Mouse (Mus musculus): ENCODE results near the gene Prune2. TPM values are rescaled to one million over a fixed set of nuclear protein-coding genes. Genes with fewer than 3 reads are reported as not detected.

Prune2 gene
- polyA plus RNA-seq, 1 experiment from 2014 or later, result 1.1 TPM

GRCm38 (mm10) chr19:16955231-16955612 lies 696 bp upstream of the Prune2 start:
- ATAC-seq (ENCODE audit: low read depth), result peak; percentile 6; the same call in 1 of the 2 replicates
- H3K27ac ChIP-seq (ENCODE audit: low read length), result no peak overlapping the region
- no peaks in the 10 kb centered on the region for H3K36me3 ChIP-seq (ENCODE audit: control insufficient read depth, insufficient read depth, low read length)
- WGBS, result 31% methylated on average over 9 of the region's 9 CpGs
- H3K4me3 ChIP-seq (ENCODE audit: low read length), result no peak overlapping the region
- no peaks in the 10 kb centered on the region for H3K27me3 ChIP-seq (ENCODE audit: control insufficient read depth, insufficient read depth, low read depth, low read length)
- peaks cover 12% of the 10 kb centered on the region for H3K4me1 ChIP-seq (replicated peaks; ENCODE audit: control insufficient read depth, insufficient read depth, low read length)
- peak overlapping the region; percentile 77; the same call in 1 of the 2 replicates for H3K4me2 ChIP-seq (ENCODE audit: low read depth, low read length)
- H3K9me3 ChIP-seq (ENCODE audit: control insufficient read depth, low read length), result no peaks in the 10 kb centered on the region
- no peak overlapping the region for H3K9ac ChIP-seq (ENCODE audit: low read length)

- Histone ChIP-seq H3K9ac (ENCODE audit: low read length) (peak overlapping the region; percentile 30), H3K27me3 (ENCODE audit: control insufficient read depth, insufficient read depth, low read depth, low read length) (no peaks in the 10 kb centered on the region), H3K4me3 (ENCODE audit: low read length) (peak overlapping the region; percentile 44), H3K4me1 (replicated peaks; ENCODE audit: control insufficient read depth, insufficient read depth, low read length) (peaks cover 12% of the 10 kb centered on the region), H3K4me2 (ENCODE audit: low read depth, low read length) (peak overlapping the region; percentile 77), H3K36me3 (ENCODE audit: control insufficient read depth, insufficient read depth, low read length) (no peaks in the 10 kb centered on the region), H3K27ac (ENCODE audit: low read length) (no peak overlapping the region), H3K9me3 (ENCODE audit: control insufficient read depth, low read length) (no peaks in the 10 kb centered on the region)
- 3% methylated on average over 7 of the region's 7 CpGs for WGBS
- peak; percentile 3; the same call in 1 of the 2 replicates for ATAC-seq (ENCODE audit: low read depth)
These were observed 401 bp downstream of the Prune2 start for GRCm38 (mm10) chr19:16956319-16956718.

GRCm38 (mm10) chr19:16959051-16959450 lies 3.1 kb downstream of the Prune2 start:
- 68% methylated on average over 4 of the region's 4 CpGs for WGBS
- no peak overlapping the region for H3K4me3 ChIP-seq (ENCODE audit: low read length)

GRCm38 (mm10) chr19:16959551-16959950 lies 3.6 kb downstream of the Prune2 start:
- Histone ChIP-seq H3K9me3 (ENCODE audit: control insufficient read depth, low read length) (no peaks in the 10 kb centered on the region), H3K9ac (ENCODE audit: low read length) (no peak overlapping the region), H3K4me1 (replicated peaks; ENCODE audit: control insufficient read depth, insufficient read depth, low read length) (peaks cover 12% of the 10 kb centered on the region), H3K4me2 (ENCODE audit: low read depth, low read length) (no peak overlapping the region), H3K27ac (ENCODE audit: low read length) (no peak overlapping the region), H3K36me3 (ENCODE audit: control insufficient read depth, insufficient read depth, low read length) (no peaks in the 10 kb centered on the region), H3K4me3 (ENCODE audit: low read length) (no peak overlapping the region), H3K27me3 (ENCODE audit: control insufficient read depth, insufficient read depth, low read depth, low read length) (no peaks in the 10 kb centered on the region)
- no peak for ATAC-seq (ENCODE audit: low read depth)
- WGBS, result 35% methylated on average over 8 of the region's 8 CpGs

More at GRCm38 (mm10) chr19:16959051-16959450, 3.1 kb downstream of the Prune2 start:
- Histone ChIP-seq H3K36me3 (ENCODE audit: control insufficient read depth, insufficient read depth, low read length) (no peaks in the 10 kb centered on the region), H3K4me2 (ENCODE audit: low read depth, low read length) (no peak overlapping the region), H3K9me3 (ENCODE audit: control insufficient read depth, low read length) (no peaks in the 10 kb centered on the region), H3K27ac (ENCODE audit: low read length) (no peak overlapping the region), H3K9ac (ENCODE audit: low read length) (no peak overlapping the region), H3K27me3 (ENCODE audit: control insufficient read depth, insufficient read depth, low read depth, low read length) (no peaks in the 10 kb centered on the region), H3K4me1 (replicated peaks; ENCODE audit: control insufficient read depth, insufficient read depth, low read length) (peaks cover 12% of the 10 kb centered on the region)
- no peak for ATAC-seq (ENCODE audit: low read depth)

- H3K9me3 ChIP-seq (ENCODE audit: control insufficient read depth, low read length), result no peaks in the 10 kb centered on the region
- H3K4me1 ChIP-seq (replicated peaks; ENCODE audit: control insufficient read depth, insufficient read depth, low read length), result peaks cover 8% of the 10 kb centered on the region
- 89% methylated on average over 3 of the region's 3 CpGs for WGBS
These were observed 5.1 kb downstream of the Prune2 start for GRCm38 (mm10) chr19:16961036-16961435.

GRCm38 (mm10) chr19:16963178-16963577 lies 7.3 kb downstream of the Prune2 start:
- no peak for ATAC-seq (ENCODE audit: low read depth)
- WGBS, result 84% methylated on average over 3 of the region's 3 CpGs

More at GRCm38 (mm10) chr19:16961036-16961435, 5.1 kb downstream of the Prune2 start:
- H3K27me3 ChIP-seq (ENCODE audit: control insufficient read depth, insufficient read depth, low read depth, low read length), result no peaks in the 10 kb centered on the region
- no peaks in the 10 kb centered on the region for H3K36me3 ChIP-seq (ENCODE audit: control insufficient read depth, insufficient read depth, low read length)
- no peak overlapping the region for H3K4me2 ChIP-seq (ENCODE audit: low read depth, low read length)
- H3K9ac ChIP-seq (ENCODE audit: low read length), result no peak overlapping the region
- no peak overlapping the region for H3K27ac ChIP-seq (ENCODE audit: low read length)
- ATAC-seq (ENCODE audit: low read depth), result no peak
- H3K4me3 ChIP-seq (ENCODE audit: low read length), result no peak overlapping the region

GRCm38 (mm10) chr19:16968768-16969167 lies 12.8 kb downstream of the Prune2 start:
- H3K4me3 ChIP-seq (ENCODE audit: low read length), result no peak overlapping the region
- no peaks in the 10 kb centered on the region for H3K27me3 ChIP-seq (ENCODE audit: control insufficient read depth, insufficient read depth, low read depth, low read length)
- no peaks in the 10 kb centered on the region for H3K36me3 ChIP-seq (ENCODE audit: control insufficient read depth, insufficient read depth, low read length)
- no peaks in the 10 kb centered on the region for H3K4me1 ChIP-seq (replicated peaks; ENCODE audit: control insufficient read depth, insufficient read depth, low read length)
- no peak overlapping the region for H3K9ac ChIP-seq (ENCODE audit: low read length)
- no peak overlapping the region for H3K27ac ChIP-seq (ENCODE audit: low read length)
- ATAC-seq (ENCODE audit: low read depth), result no peak
- H3K4me2 ChIP-seq (ENCODE audit: low read depth, low read length), result no peak overlapping the region
- WGBS, result 68% methylated on average over 5 of the region's 5 CpGs
- no peaks in the 10 kb centered on the region for H3K9me3 ChIP-seq (ENCODE audit: control insufficient read depth, low read length)

More at GRCm38 (mm10) chr19:16963178-16963577, 7.3 kb downstream of the Prune2 start:
- H3K27me3 ChIP-seq (ENCODE audit: control insufficient read depth, insufficient read depth, low read depth, low read length), result no peaks in the 10 kb centered on the region
- H3K27ac ChIP-seq (ENCODE audit: low read length), result no peak overlapping the region
- H3K9me3 ChIP-seq (ENCODE audit: control insufficient read depth, low read length), result no peaks in the 10 kb centered on the region
- no peaks in the 10 kb centered on the region for H3K36me3 ChIP-seq (ENCODE audit: control insufficient read depth, insufficient read depth, low read length)
- no peak overlapping the region for H3K4me2 ChIP-seq (ENCODE audit: low read depth, low read length)
- H3K4me1 ChIP-seq (replicated peaks; ENCODE audit: control insufficient read depth, insufficient read depth, low read length), result no peaks in the 10 kb centered on the region
- H3K4me3 ChIP-seq (ENCODE audit: low read length), result no peak overlapping the region
- no peak overlapping the region for H3K9ac ChIP-seq (ENCODE audit: low read length)

- Histone ChIP-seq H3K4me2 (ENCODE audit: low read depth, low read length) (no peak overlapping the region), H3K36me3 (ENCODE audit: control insufficient read depth, insufficient read depth, low read length) (no peaks in the 10 kb centered on the region), H3K4me3 (ENCODE audit: low read length) (no peak overlapping the region), H3K9me3 (ENCODE audit: control insufficient read depth, low read length) (no peaks in the 10 kb centered on the region), H3K9ac (ENCODE audit: low read length) (no peak overlapping the region), H3K27ac (ENCODE audit: low read length) (no peak overlapping the region), H3K4me1 (replicated peaks; ENCODE audit: control insufficient read depth, insufficient read depth, low read length) (no peaks in the 10 kb centered on the region), H3K27me3 (ENCODE audit: control insufficient read depth, insufficient read depth, low read depth, low read length) (no peaks in the 10 kb centered on the region)
- 37% methylated on average over 2 of the region's 2 CpGs for WGBS
- no peak for ATAC-seq (ENCODE audit: low read depth)
These were observed 14.7 kb downstream of the Prune2 start for GRCm38 (mm10) chr19:16970612-16971011.

- no peak for ATAC-seq (ENCODE audit: low read depth)
- no peak overlapping the region for H3K4me2 ChIP-seq (ENCODE audit: low read depth, low read length)
- no peaks in the 10 kb centered on the region for H3K4me1 ChIP-seq (replicated peaks; ENCODE audit: control insufficient read depth, insufficient read depth, low read length)
- H3K9ac ChIP-seq (ENCODE audit: low read length), result no peak overlapping the region
- H3K9me3 ChIP-seq (ENCODE audit: control insufficient read depth, low read length), result no peaks in the 10 kb centered on the region
- 83% methylated on average over 3 of the region's 3 CpGs for WGBS
- H3K27me3 ChIP-seq (ENCODE audit: control insufficient read depth, insufficient read depth, low read depth, low read length), result no peaks in the 10 kb centered on the region
- no peak overlapping the region for H3K4me3 ChIP-seq (ENCODE audit: low read length)
- H3K27ac ChIP-seq (ENCODE audit: low read length), result no peak overlapping the region
- no peaks in the 10 kb centered on the region for H3K36me3 ChIP-seq (ENCODE audit: control insufficient read depth, insufficient read depth, low read length)
These were observed 23.0 kb downstream of the Prune2 start for GRCm38 (mm10) chr19:16978910-16979309.

GRCm38 (mm10) chr19:16981743-16982142 lies 25.8 kb downstream of the Prune2 start:
- Histone ChIP-seq H3K9ac (ENCODE audit: low read length) (no peak overlapping the region), H3K4me2 (ENCODE audit: low read depth, low read length) (no peak overlapping the region), H3K27ac (ENCODE audit: low read length) (no peak overlapping the region), H3K4me1 (replicated peaks; ENCODE audit: control insufficient read depth, insufficient read depth, low read length) (no peaks in the 10 kb centered on the region), H3K9me3 (ENCODE audit: control insufficient read depth, low read length) (no peaks in the 10 kb centered on the region), H3K27me3 (ENCODE audit: control insufficient read depth, insufficient read depth, low read depth, low read length) (no peaks in the 10 kb centered on the region), H3K36me3 (ENCODE audit: control insufficient read depth, insufficient read depth, low read length) (no peaks in the 10 kb centered on the region), H3K4me3 (ENCODE audit: low read length) (no peak overlapping the region)
- 83% methylated on average over 4 of the region's 4 CpGs for WGBS
- no peak for ATAC-seq (ENCODE audit: low read depth)

All from lung, embryonic 16.5 days (tissue).